Mouse (Mus musculus) olfactory bulb, adult 2 months (tissue): ENCODE measurements around the gene Lmntd2.

Experiments used
- CTCF ChIP-seq: fragments of 200-500 bp; IDR thresholded peaks from 2 replicates; pipeline ENCODE4 v1.5.1; 2012; ENCODE audit warnings: low read depth, mild to moderate bottlenecking, low read length, moderate library complexity; ENCODE audit not compliant: insufficient read depth
- POLR2A ChIP-seq: fragments of 200-500 bp; IDR thresholded peaks from 2 replicates; pipeline ENCODE4 v1.6.1; 2012; ENCODE audit warnings: mild to moderate bottlenecking, low read depth, low read length, moderate library complexity; ENCODE audit not compliant: insufficient read depth

DNA sequence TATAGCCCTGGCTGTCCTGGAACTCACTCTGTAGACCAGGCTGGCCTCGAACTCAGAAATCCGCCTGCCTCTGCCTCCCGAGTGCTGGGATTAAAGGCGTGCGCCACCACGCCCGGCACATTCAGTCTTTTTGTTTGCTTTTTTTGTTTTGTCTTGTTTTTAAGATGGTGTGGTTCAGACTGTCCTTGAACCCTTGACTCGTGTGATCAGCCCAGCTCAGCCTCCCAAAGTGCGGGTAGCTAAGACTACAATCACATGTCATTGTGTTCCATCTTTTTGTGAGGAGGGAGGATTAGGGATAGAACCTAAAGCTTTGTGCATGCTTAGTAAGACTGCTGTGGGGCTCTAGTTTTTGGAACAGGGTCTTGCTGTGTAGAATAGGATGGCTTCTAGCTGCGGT is 17.7 kb upstream of the Lmntd2 start:
- TF ChIP-seq POLR2A (no peak), CTCF (no peak)
